In the genomic region with DNA sequence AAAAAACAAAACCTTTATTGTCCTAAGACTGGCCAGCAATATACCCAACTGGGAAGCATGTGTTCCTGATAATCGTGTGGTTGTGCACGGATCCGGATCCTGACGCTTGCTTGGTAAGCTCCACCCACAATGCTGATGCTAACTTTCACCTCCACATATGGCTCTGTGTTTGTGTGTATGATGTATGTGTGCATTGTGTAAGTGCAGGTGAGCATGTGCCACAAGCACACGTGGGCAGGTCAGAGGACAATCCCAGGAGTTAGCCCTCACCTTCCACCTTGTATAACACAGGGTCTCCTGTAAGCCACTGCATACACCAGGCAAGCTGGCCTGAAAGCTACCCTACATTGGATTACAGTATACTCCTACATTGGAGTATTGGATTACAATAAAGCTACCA, we compare ENCODE assay signal across 25 mouse cellular contexts. TPM values are rescaled to one million over a fixed set of nuclear protein-coding genes. Genes with fewer than 3 reads are reported as not detected.
"Had no signal": no experiment of that assay in that cellular context is flagged by ENCODE, and none has a peak within 500 bp of the region (broad histone marks: within the 10 kb centered on the region; RNA-seq: fewer than 3 reads in every experiment).

No protein-coding gene starts in this region.

- DNase-seq: gastrocnemius, postnatal 14 days; gastrocnemius, postnatal 36 days; heart, adult 18-20 months; heart, postnatal 10 days; kidney, adult 11 months; kidney, adult 2 months; kidney, adult 9 months; kidney, postnatal 14 days; kidney, postnatal 36 days; layer of hippocampus, adult 9-11 months; layer of hippocampus, postnatal 36 days; left cerebral cortex, postnatal 4 days had no signal

- ATAC-seq: hindbrain, postnatal 0 days; intestine, embryonic 16.5 days had no signal

- H3K4me3 ChIP-seq: heart, embryonic 10.5 days; heart, embryonic 12.5 days; hindbrain, embryonic 13.5 days; hindbrain, embryonic 15.5 days; kidney, embryonic 15.5 days; limb, embryonic 13.5 days; limb, embryonic 15.5 days had no signal

- H3K27me3 ChIP-seq: heart, embryonic 12.5 days; hindbrain, embryonic 13.5 days; hindbrain, embryonic 15.5 days; kidney, embryonic 15.5 days; limb, embryonic 13.5 days; limb, embryonic 15.5 days had no signal

- H3K9ac ChIP-seq: heart, embryonic 12.5 days; hindbrain, embryonic 13.5 days; hindbrain, embryonic 15.5 days; kidney, embryonic 15.5 days; limb, embryonic 13.5 days; limb, embryonic 15.5 days; liver, embryonic 14.5 days had no signal

- H3K4me2 ChIP-seq: heart, embryonic 12.5 days; hindbrain, embryonic 13.5 days; hindbrain, embryonic 15.5 days; kidney, embryonic 15.5 days; limb, embryonic 13.5 days; limb, embryonic 15.5 days had no signal

- H3K27ac ChIP-seq: heart, embryonic 10.5 days; hindbrain, embryonic 13.5 days; hindbrain, embryonic 15.5 days; hindbrain, postnatal 0 days; kidney, embryonic 15.5 days; kidney, postnatal 0 days; limb, embryonic 13.5 days; limb, embryonic 15.5 days; liver, embryonic 14.5 days had no signal

- H3K9me3 ChIP-seq: heart, embryonic 10.5 days; heart, embryonic 12.5 days; hindbrain, embryonic 13.5 days; hindbrain, embryonic 15.5 days; kidney, embryonic 15.5 days; limb, embryonic 13.5 days; limb, embryonic 15.5 days had no signal

RNA-seq across cellular contexts. Expression of gene Il34, which starts 37.5 kb away (rescaled TPM):
- total RNA-seq: hematopoietic stem cell, adult 5-6 weeks had no signal
- polyA plus RNA-seq: heart, embryonic 10.5 days; limb, embryonic 11.5 days; liver, embryonic 14.5 days had no signal
